Comparison of ENCODE assay signal across 10 mouse cellular contexts in the genomic region with DNA sequence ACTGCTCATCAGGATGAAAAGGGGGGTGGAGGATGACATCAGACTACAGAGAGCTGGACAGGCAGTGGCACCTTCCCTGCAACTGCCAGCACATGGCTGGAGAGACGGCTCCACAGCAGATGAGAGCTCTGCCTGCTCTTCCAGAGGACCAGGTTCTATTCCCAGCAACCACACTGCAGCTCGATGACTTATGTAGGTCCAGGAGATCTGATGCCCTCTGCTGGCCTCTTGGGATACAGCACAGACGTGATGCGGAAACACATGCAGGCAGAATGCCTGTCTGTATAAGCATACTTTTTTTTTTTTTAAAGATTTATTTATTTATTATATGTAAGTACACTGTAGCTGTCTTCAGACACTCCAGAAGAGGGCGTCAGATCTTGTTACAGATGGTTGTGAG. TPM values are rescaled to one million over a fixed set of nuclear protein-coding genes. Genes with fewer than 3 reads are reported as not detected.
DNase-seq lines count a peak whose midpoint lies in the region; ATAC-seq and TF ChIP-seq lines count a peak whose summit lies in the region.
"Had no signal": no experiment of that assay in that cellular context is flagged by ENCODE, and none has a peak within 500 bp of the region (broad histone marks: within the 10 kb centered on the region; RNA-seq: fewer than 3 reads in every experiment).

No protein-coding gene starts in this region.

- no peak for TF ChIP-seq POLR2A in cortical plate, adult 2 months (IDR thresholded peaks at IDR 0.05; ENCODE audit: extremely low read depth, insufficient read depth, low read length)

- ATAC-seq in kidney, embryonic 15.5 days (replicated peaks; ENCODE audit: low FRiP score): peak; percentile 27; the same call in 1 of the 2 replicates
- peak; percentile 58 for ATAC-seq in megakaryocyte-erythroid progenitor cell, adult 5-6 weeks (replicated peaks; ENCODE audit: low FRiP score, low TSS enrichment, poor library complexity, severe bottlenecking)

- peak; percentile 50 for TF ChIP-seq CTCF in cortical plate, adult 2 months (IDR thresholded peaks at IDR 0.05; ENCODE audit: extremely low read depth, insufficient read depth, low read length)

- H3K4me1 ChIP-seq in kidney, embryonic 15.5 days: peaks cover 14% of the 10 kb centered on the region
- H3K4me1 ChIP-seq in cortical plate, adult 2 months (ENCODE audit: control insufficient read depth, insufficient read depth, low read length): no peaks in the 10 kb centered on the region
- H3K4me1 ChIP-seq: embryonic facial prominence, embryonic 13.5 days had no signal

- H3K9me3 ChIP-seq in kidney, embryonic 15.5 days (replicated peaks): no peaks in the 10 kb centered on the region
- H3K9me3 ChIP-seq: embryonic facial prominence, embryonic 13.5 days; lung, embryonic 15.5 days had no signal

- H3K4me2 ChIP-seq in kidney, embryonic 15.5 days: no peak overlapping the region
- H3K4me2 ChIP-seq: embryonic facial prominence, embryonic 13.5 days; lung, embryonic 15.5 days had no signal

- no peak for DNase-seq in kidney, adult 8-10 months
- DNase-seq in ES-CJ7 (ENCODE audit: low read depth, low spot score): peak; percentile 87
- DNase-seq in heart, postnatal 10 days: no peak
- no peak for DNase-seq in urinary bladder, adult 2 months (ENCODE audit: low spot score)
- no peak for DNase-seq in urinary bladder, postnatal 36 days (ENCODE audit: low spot score in 2 of 2)

- H3K36me3 ChIP-seq in kidney, embryonic 15.5 days: peaks cover 17% of the 10 kb centered on the region

- no peak overlapping the region for H3K27ac ChIP-seq in kidney, embryonic 15.5 days
- H3K27ac ChIP-seq in cortical plate, adult 2 months (ENCODE audit: insufficient read depth, low read length): no peak overlapping the region
- H3K27ac ChIP-seq: embryonic facial prominence, embryonic 13.5 days; lung, embryonic 15.5 days had no signal

- no peak overlapping the region for H3K4me3 ChIP-seq in kidney, embryonic 15.5 days (replicated peaks)
- no peak overlapping the region for H3K4me3 ChIP-seq in cortical plate, adult 2 months (ENCODE audit: insufficient read depth, low read length)
- H3K4me3 ChIP-seq: embryonic facial prominence, embryonic 13.5 days; lung, embryonic 15.5 days had no signal

- intact Hi-C loops in heart, postnatal 10 days (cut with DNase I): no loop called here

- WGBS in kidney, embryonic 15.5 days: 83% methylated on average over 4 of the region's 5 CpGs

- H3K9ac ChIP-seq in kidney, embryonic 15.5 days: no peak overlapping the region
- H3K9ac ChIP-seq: embryonic facial prominence, embryonic 13.5 days; lung, embryonic 15.5 days had no signal

- H3K27me3 ChIP-seq in kidney, embryonic 15.5 days: no peaks in the 10 kb centered on the region
- H3K27me3 ChIP-seq: embryonic facial prominence, embryonic 13.5 days; lung, embryonic 15.5 days had no signal

RNA-seq across cellular contexts. Expression of a gene that starts 6.8 kb away (rescaled TPM):
- polyA plus RNA-seq in kidney, embryonic 15.5 days (2015; fragmentation: Nextera tagmentation; extraction: Ambion mirVana): 12.1 and 14.4 TPM in 2 replicates
- 29.1 and 30.2 TPM in 2 replicates for polyA plus RNA-seq in cortical plate, adult 2 months (2012; rRNA removed)
- total RNA-seq in megakaryocyte-erythroid progenitor cell, adult 5-6 weeks (2014; fragmentation: Nextera tagmentation): 23.5 and 27.2 TPM in 2 replicates
- 5.8 and 8.6 TPM in 2 replicates for total RNA-seq in megakaryocyte-erythroid progenitor cell, adult 5-6 weeks (2017)
- 10 to 100 TPM; 11.5 to 12.2 TPM for total RNA-seq in heart, postnatal 10 days (2021)
- 15.6 and 16.3 TPM in 2 replicates for polyA plus RNA-seq in urinary bladder, adult 2 months (2012; rRNA removed)

RNA-seq across cellular contexts. Expression of a gene that starts 22.3 kb away (rescaled TPM):
- polyA plus RNA-seq in kidney, embryonic 15.5 days (2015; fragmentation: Nextera tagmentation; extraction: Ambion mirVana): 2.6 and 41.3 TPM in 2 replicates
- 1.1 and 1.5 TPM in 2 replicates for polyA plus RNA-seq in cortical plate, adult 2 months (2012; rRNA removed)
- 7.1 TPM in 1 of 2 replicates, not detected in the other for total RNA-seq in megakaryocyte-erythroid progenitor cell, adult 5-6 weeks (2014; fragmentation: Nextera tagmentation)
- 0.65 and 2.0 TPM in 2 replicates for total RNA-seq in megakaryocyte-erythroid progenitor cell, adult 5-6 weeks (2017)
- total RNA-seq in heart, postnatal 10 days (2021): under 1 TPM; 0.47 to 0.89 TPM
- 13.0 and 13.5 TPM in 2 replicates for polyA plus RNA-seq in urinary bladder, adult 2 months (2012; rRNA removed)

RNA-seq across cellular contexts. Expression of a gene that starts 39.2 kb away (rescaled TPM):
- 73.1 and 81.1 TPM in 2 replicates for polyA plus RNA-seq in kidney, embryonic 15.5 days (2015; fragmentation: Nextera tagmentation; extraction: Ambion mirVana)
- polyA plus RNA-seq in cortical plate, adult 2 months (2012; rRNA removed): 39.1 and 41.7 TPM in 2 replicates
- total RNA-seq in megakaryocyte-erythroid progenitor cell, adult 5-6 weeks (2014; fragmentation: Nextera tagmentation): 59.0 and 61.7 TPM in 2 replicates
- 13.2 and 16.3 TPM in 2 replicates for total RNA-seq in megakaryocyte-erythroid progenitor cell, adult 5-6 weeks (2017)
- 10 to 100 TPM; 42.2 to 45.1 TPM for total RNA-seq in heart, postnatal 10 days (2021)
- 27.8 and 29.4 TPM in 2 replicates for polyA plus RNA-seq in urinary bladder, adult 2 months (2012; rRNA removed)

RNA-seq across cellular contexts. Expression of a gene that starts 42.3 kb away (rescaled TPM):
- 1.1 TPM in 2 replicates for polyA plus RNA-seq in kidney, embryonic 15.5 days (2015; fragmentation: Nextera tagmentation; extraction: Ambion mirVana)
- polyA plus RNA-seq in cortical plate, adult 2 months (2012; rRNA removed): 396 and 421 TPM in 2 replicates
- 0.35 TPM in 1 of 2 replicates, not detected in the other for total RNA-seq in megakaryocyte-erythroid progenitor cell, adult 5-6 weeks (2014; fragmentation: Nextera tagmentation)
- total RNA-seq in megakaryocyte-erythroid progenitor cell, adult 5-6 weeks (2017): 0.34 and 0.61 TPM in 2 replicates
- under 1 TPM; 0.72 to 0.79 TPM for total RNA-seq in heart, postnatal 10 days (2021)
- 1.0 and 1.2 TPM in 2 replicates for polyA plus RNA-seq in urinary bladder, adult 2 months (2012; rRNA removed)
